Mouse (Mus musculus) neural tube, embryonic 14.5 days (tissue): Measurements from ENCODE around the gene Ranbp10. TPM values are rescaled to one million over a fixed set of nuclear protein-coding genes. Genes with fewer than 3 reads are reported as not detected.

ENCODE experiments used
- ATAC-seq: fragments of 200-750 bp; cut with Nextera tagmentation; 2 replicates; pipeline ENCODE4 v1.8.0; 2017; ENCODE audit warnings: low read depth, mild to moderate bottlenecking, moderate TSS enrichment, moderate library complexity
- H3K27ac ChIP-seq: fragments of 300-500 bp; sonication (generic); 2 replicates; pipeline ENCODE4 v1.5.1; 2014; ENCODE audit warnings: low read depth, mild to moderate bottlenecking, control low read depth, low read length, moderate library complexity, mixed read lengths
- H3K27me3 ChIP-seq: fragments of 300-500 bp; sonication (generic); 2 replicates; pipeline ENCODE4 v1.6.1; 2014; ENCODE audit warnings: low read length; ENCODE audit not compliant: control insufficient read depth, insufficient read depth
- H3K36me3 ChIP-seq: fragments of 300-500 bp; sonication (generic); 2 replicates; pipeline ENCODE4 v1.6.1; 2014; ENCODE audit warnings: low read length, mixed read lengths; ENCODE audit not compliant: control insufficient read depth, insufficient read depth
- H3K4me1 ChIP-seq: fragments of 300-500 bp; sonication (generic); 2 replicates; pipeline ENCODE4 v1.6.1; 2014; ENCODE audit warnings: low read length; ENCODE audit not compliant: control insufficient read depth, insufficient read depth
- H3K4me2 ChIP-seq: fragments of 300-500 bp; sonication (generic); 2 replicates; pipeline ENCODE4 v1.6.1; 2014; ENCODE audit warnings: mild to moderate bottlenecking, low read depth, low read length, control low read depth
- H3K4me3 ChIP-seq: fragments of 300-500 bp; sonication (generic); 2 replicates; pipeline ENCODE4 v1.5.1; 2014; ENCODE audit warnings: low read depth, low read length, control low read depth, mixed read lengths
- H3K9ac ChIP-seq: fragments of 300-500 bp; sonication (generic); replicated peaks from 2 replicates; pipeline ENCODE4 v1.6.1; 2014; ENCODE audit warnings: low read depth, mild to moderate bottlenecking, control low read depth, low read length, mixed read lengths
- H3K9me3 ChIP-seq: fragments of 300-500 bp; sonication (generic); 2 replicates; pipeline ENCODE4 v1.6.1; 2016; ENCODE audit warnings: low read length; ENCODE audit not compliant: control insufficient read depth
- WGBS: fragments of 180-500 bp; shearing (Covaris S2); extraction: QIAGEN DNeasy Blood & Tissue Kit; methylation state at CpG from one replicate; pipeline ENCODE4 v1.1.7; 2014; 5-methylcytosine and 5-hydroxymethylcytosine counted together
- polyA plus RNA-seq: library from polyadenylated mRNA; unstranded; fragments of >200 nt; fragmentation: Nextera tagmentation; extraction: Ambion mirVana; gene quantifications from 2 replicates; pipeline ENCODE4 v1.2.1, GENCODE M21; 2014

Ranbp10 gene
- polyA plus RNA-seq, 1 experiment from 2014 or later: 14.7 TPM

DNA sequence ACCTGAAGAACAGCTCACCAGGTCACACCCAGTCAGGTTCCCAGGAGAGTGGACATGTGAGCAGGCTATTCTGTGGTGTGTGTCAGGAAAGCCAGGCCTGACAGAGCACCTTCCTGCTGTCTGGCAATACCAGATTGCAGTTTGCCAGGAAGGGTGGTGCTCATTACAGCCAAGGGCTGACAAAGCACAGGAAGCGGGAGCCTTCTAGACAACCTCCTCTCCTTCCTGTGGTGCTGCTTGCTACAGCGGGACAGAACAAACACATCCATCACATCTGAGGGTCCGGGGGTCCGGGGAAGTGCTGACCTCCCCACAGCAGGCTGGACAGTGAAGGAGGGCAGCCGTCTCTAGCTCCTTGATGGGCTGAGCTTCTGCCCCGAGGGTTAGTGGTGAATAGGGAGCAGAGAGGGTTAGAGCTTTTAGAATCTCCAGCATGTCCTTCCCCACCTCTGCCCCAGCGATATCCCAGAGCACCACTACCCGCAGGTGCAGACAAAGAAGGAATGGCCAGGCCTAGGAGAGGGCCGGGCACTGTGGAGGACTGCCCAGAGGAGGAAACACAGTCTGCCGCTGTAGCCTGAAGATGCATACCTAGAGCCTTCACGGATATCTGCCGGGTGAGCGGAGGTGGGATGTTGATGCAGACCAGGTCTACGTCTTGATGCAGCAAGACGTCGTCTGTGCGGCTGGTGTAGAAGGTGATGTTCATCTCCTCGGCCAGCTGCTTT, 99.6 kb downstream of the Ranbp10 start:
- H3K27me3 ChIP-seq: no peaks in the 10 kb centered on the region
- H3K9me3 ChIP-seq: no peaks in the 10 kb centered on the region
- no peak overlapping the region for H3K4me2 ChIP-seq
- H3K9ac ChIP-seq: no peak overlapping the region
- no peaks in the 10 kb centered on the region for H3K4me1 ChIP-seq
- no peak overlapping the region for H3K27ac ChIP-seq
- H3K36me3 ChIP-seq: peaks cover 35% of the 10 kb centered on the region
- H3K4me3 ChIP-seq: no peak overlapping the region
- ATAC-seq: no peak
- 92% methylated on average over 18 of the region's 18 CpGs for WGBS

DNA sequence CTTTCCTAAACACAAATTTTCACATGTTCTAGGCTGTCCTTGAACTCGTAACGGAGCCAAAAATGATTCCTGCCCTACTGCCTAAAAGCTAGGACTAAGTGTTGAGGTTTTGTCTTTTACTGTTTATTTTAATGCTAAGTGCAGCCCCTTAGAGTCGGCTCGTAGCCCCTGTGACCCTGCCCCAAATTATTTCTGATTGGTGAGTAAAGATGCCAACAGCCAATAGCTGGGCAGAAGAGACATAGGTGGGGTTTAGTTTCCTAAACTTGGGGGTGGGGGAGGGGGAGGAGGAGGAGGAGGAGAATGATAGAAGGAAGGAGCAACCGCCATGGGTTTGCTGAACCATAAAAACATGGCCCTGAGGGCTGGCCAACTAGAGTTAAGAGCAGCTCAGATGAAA, 101.4 kb downstream of the Ranbp10 start:
- no peak for ATAC-seq
- H3K36me3 ChIP-seq: peaks cover 35% of the 10 kb centered on the region
- no peak overlapping the region for H3K27ac ChIP-seq
- 81% methylated on average over 5 of the region's 5 CpGs for WGBS
- H3K4me3 ChIP-seq: no peak overlapping the region
- no peak overlapping the region for H3K9ac ChIP-seq
- no peaks in the 10 kb centered on the region for H3K27me3 ChIP-seq
- H3K9me3 ChIP-seq: no peaks in the 10 kb centered on the region
- H3K4me1 ChIP-seq: no peaks in the 10 kb centered on the region
- no peak overlapping the region for H3K4me2 ChIP-seq

DNA sequence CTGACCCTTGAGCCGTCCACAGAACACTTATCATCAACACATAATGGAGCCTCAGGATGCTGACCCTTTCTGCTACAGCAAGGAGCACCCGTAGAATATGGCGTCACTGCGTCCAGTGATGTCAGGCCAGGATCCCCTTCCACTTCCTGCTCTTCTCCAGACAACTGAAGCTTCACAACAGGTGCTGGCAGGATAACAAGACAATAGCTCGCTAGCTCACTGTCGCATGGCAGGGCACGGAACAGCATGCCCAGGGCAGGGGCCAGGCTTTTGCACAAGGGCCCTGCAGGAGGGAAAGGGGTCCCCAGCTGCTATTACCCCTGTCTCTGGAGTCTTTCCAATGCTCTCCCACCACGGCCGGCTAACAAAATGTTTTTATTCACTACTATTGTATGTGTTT, 104.3 kb downstream of the Ranbp10 start:
- Histone ChIP-seq H3K9ac (no peak overlapping the region), H3K27me3 (no peaks in the 10 kb centered on the region), H3K9me3 (no peaks in the 10 kb centered on the region), H3K4me3 (no peak overlapping the region), H3K36me3 (peaks cover 31% of the 10 kb centered on the region), H3K27ac (no peak overlapping the region), H3K4me2 (no peak overlapping the region), H3K4me1 (no peaks in the 10 kb centered on the region)
- no peak for ATAC-seq
- 92% methylated on average over 9 of the region's 9 CpGs for WGBS

DNA sequence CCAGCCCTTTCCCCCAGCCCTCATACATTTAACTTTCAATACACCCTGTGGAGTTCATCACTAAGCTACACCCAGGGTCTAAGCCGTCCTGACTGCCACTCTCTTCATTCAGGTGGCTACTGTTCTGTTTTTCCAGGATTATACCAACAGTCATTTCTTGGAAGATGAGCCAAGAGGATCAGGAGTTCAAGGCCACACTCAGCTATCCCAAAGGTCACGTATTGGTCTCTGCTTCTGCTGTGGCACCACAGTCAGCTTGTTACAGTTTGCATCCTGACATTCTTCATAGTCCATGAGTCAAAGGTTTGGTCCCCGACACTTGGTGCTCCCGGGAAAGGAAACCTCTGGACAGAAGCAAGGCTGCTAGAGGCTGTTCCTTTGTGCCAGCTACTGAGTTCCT, 107.5 kb downstream of the Ranbp10 start:
- WGBS: 92% methylated on average over 4 of the region's 4 CpGs
- H3K36me3 ChIP-seq: peaks cover 25% of the 10 kb centered on the region
- ATAC-seq: no peak
- H3K27me3 ChIP-seq: no peaks in the 10 kb centered on the region
- H3K4me2 ChIP-seq: no peak overlapping the region
- no peak overlapping the region for H3K27ac ChIP-seq
- H3K9ac ChIP-seq: no peak overlapping the region
- no peaks in the 10 kb centered on the region for H3K4me1 ChIP-seq
- H3K4me3 ChIP-seq: no peak overlapping the region
- no peaks in the 10 kb centered on the region for H3K9me3 ChIP-seq

Other genes starting within 250 kb of the Ranbp10 start
- 25.8 and 29.6 TPM in 2 replicates for gene Ripor1, start 222.1 kb downstream of the Ranbp10 start, polyA plus RNA-seq
- gene Ctcf, start 190.8 kb downstream of the Ranbp10 start, polyA plus RNA-seq: 81.3 and 85.6 TPM in 2 replicates
- 0.71 and 1.3 TPM in 2 replicates for gene Agrp, start 190.0 kb downstream of the Ranbp10 start, polyA plus RNA-seq
- gene Carmil2, start 141.1 kb downstream of the Ranbp10 start, polyA plus RNA-seq: 21.7 and 22.3 TPM in 2 replicates
- gene Acd, start 126.2 kb downstream of the Ranbp10 start, polyA plus RNA-seq: 79.5 and 83.9 TPM in 2 replicates
- gene Pard6a, start 126.2 kb downstream of the Ranbp10 start, polyA plus RNA-seq: 48.1 and 60.6 TPM in 2 replicates
- gene 4933405L10Rik, start 119.7 kb downstream of the Ranbp10 start, polyA plus RNA-seq: 0.30 and 0.42 TPM in 2 replicates
- gene Enkd1, start 119.1 kb downstream of the Ranbp10 start, polyA plus RNA-seq: 9.5 and 11.6 TPM in 2 replicates
- gene Gfod2, start 68.7 kb downstream of the Ranbp10 start, polyA plus RNA-seq: 52.9 and 67.9 TPM in 2 replicates
- 0.26 and 0.28 TPM in 2 replicates for gene Tsnaxip1, start 381 bp upstream of the Ranbp10 start, polyA plus RNA-seq
- gene Cenpt, start 25.9 kb upstream of the Ranbp10 start, polyA plus RNA-seq: 49.6 and 51.4 TPM in 2 replicates
- 44.1 and 54.1 TPM in 2 replicates for gene Thap11, start 27.8 kb upstream of the Ranbp10 start, polyA plus RNA-seq
- 141 and 176 TPM in 2 replicates for gene Nutf2, start 33.2 kb upstream of the Ranbp10 start, polyA plus RNA-seq
- gene Edc4, start 53.5 kb upstream of the Ranbp10 start, polyA plus RNA-seq: 38.3 and 44.9 TPM in 2 replicates
- gene Nrn1l, start 66.2 kb upstream of the Ranbp10 start, polyA plus RNA-seq: 0.99 and 2.0 TPM in 2 replicates
- gene Pskh1, start 73.1 kb upstream of the Ranbp10 start, polyA plus RNA-seq: 6.4 and 10.6 TPM in 2 replicates
- 3.2 and 3.8 TPM in 2 replicates for gene Ctrl, start 106.5 kb upstream of the Ranbp10 start, polyA plus RNA-seq
- 53.2 and 76.8 TPM in 2 replicates for gene Psmb10, start 111.1 kb upstream of the Ranbp10 start, polyA plus RNA-seq
- 0.99 and 2.7 TPM in 2 replicates for gene Lcat, start 116.0 kb upstream of the Ranbp10 start, polyA plus RNA-seq
- 4.8 and 8.2 TPM in 2 replicates for gene Slc12a4, start 138.7 kb upstream of the Ranbp10 start, polyA plus RNA-seq
- not detected in 2 replicates for gene Dpep3, start 152.1 kb upstream of the Ranbp10 start, polyA plus RNA-seq
- 25.6 and 33.5 TPM in 2 replicates for gene Dus2, start 164.0 kb upstream of the Ranbp10 start, polyA plus RNA-seq
- gene Dpep2nb, start 178.6 kb upstream of the Ranbp10 start, polyA plus RNA-seq: 0.31 TPM in 1 of 2 replicates, not detected in the other
- 22.4 and 23.9 TPM in 2 replicates for gene Ddx28, start 184.5 kb upstream of the Ranbp10 start, polyA plus RNA-seq
- 3.1 and 3.2 TPM in 2 replicates for gene Nfatc3, start 231.5 kb upstream of the Ranbp10 start, polyA plus RNA-seq